Mouse (Mus musculus) left cerebral cortex, adult 18-20 months (tissue): ENCODE results near the gene Adamtsl4. TPM values are rescaled to one million over a fixed set of nuclear protein-coding genes. Genes with fewer than 3 reads are reported as not detected.

Experiments
- DNase-seq, 2 experiments: peaks; one replicate each; pipeline ENCODE4 v3.0.0; 2021 to 2022; ENCODE audit warnings: low spot score in 2 of 2, mixed read lengths in 1 of 2
- long read RNA-seq, 2 experiments: library from polyadenylated mRNA; stranded (forward); transcript quantifications; one replicate each; pipeline ENCODE4 v2.0.0; 2021
- total RNA-seq, 2 experiments: library from RNA; stranded (reverse); gene quantifications; 2 replicates each; pipeline ENCODE4 v1.2.3; 2021

The Adamtsl4 gene
- total RNA-seq: 1 to 10 TPM; 4.4 to 8.2 TPM
- long read RNA-seq, experiment 1, full-length matches to known transcripts: 2 of 4 reads
- long read RNA-seq, experiment 1, partial matches to known transcripts: 0 of 4 reads
- long read RNA-seq, experiment 1, other reads (novel, unspliced or antisense): 2 of 4 reads
- long read RNA-seq, experiment 2: 0 reads

GRCm38 (mm10) chr3:95687524-95688421, at the start of gene Adamtsl4:
Gene Adamtsl4, minus strand, starts transcription at chr3:95687917.
- peak; percentile 52 to 57 for DNase-seq

GRCm38 (mm10) chr3:95735071-95735670, 47.5 kb upstream of the Adamtsl4 start:
- no peak for DNase-seq

GRCm38 (mm10) chr3:95734092-95734702, 46.5 kb upstream of the Adamtsl4 start:
- no peak for DNase-seq

DNA sequence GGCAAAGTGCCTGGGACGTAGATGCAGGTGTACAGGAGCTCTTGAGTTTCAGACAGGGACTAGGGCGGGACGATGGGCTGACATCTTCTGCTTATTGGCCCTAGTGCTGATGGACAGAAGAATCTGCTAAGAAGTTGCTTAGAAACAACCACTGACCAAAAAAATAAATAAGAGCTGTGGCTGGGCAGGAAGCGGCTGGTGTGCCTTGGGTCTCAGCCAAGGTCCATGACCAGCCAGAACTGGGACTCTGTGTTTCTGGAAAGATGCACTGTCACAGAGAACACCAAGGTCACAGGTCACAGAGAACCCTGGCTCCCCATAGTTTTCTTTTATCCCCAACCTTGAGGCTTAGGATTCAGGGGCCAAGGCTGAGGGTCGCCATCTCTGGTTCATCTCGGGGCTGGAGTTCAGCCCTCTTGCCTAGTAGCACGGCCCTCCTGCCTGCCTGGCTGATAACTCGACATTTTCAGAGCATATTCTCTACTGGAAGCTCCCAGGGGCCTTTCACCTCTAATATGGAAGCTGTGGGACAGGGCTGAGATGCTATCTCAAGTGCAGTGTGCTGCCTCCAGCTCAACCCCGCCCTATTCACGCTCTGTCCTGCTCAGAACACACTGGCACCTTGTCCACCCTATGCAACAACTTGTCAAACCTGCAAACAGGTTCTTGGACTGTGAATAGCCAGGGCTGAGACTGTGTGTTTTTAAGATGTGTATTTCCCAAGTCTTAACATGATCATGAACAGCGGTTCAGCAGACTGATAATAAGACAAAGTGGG, 45.2 kb upstream of the Adamtsl4 start:
- DNase-seq: no peak

- no peak for DNase-seq
Measured at GRCm38 (mm10) chr3:95732297-95732696, 44.6 kb upstream of the Adamtsl4 start.

DNA sequence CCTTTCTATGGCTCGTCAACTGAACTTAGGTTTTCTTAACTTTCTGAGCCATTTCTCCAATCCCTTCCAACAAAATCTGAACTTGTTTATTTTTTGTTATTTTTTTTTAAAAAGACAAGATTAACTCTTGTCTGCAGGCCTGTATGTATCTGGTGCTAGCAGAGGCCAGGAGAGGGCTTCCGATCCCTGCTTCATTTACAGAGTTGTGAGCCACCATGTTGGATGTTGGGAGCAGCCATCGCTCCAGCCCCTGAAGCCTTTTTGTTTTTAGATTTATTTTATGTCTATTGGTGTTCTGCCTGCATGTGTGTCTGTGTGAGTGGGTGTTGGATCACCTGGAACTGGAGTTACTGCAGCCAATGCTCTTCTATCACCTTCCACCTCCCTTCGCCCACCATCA, 44.1 kb upstream of the Adamtsl4 start:
- DNase-seq: no peak

- DNase-seq: no peak
Measured at GRCm38 (mm10) chr3:95730431-95730830, 42.7 kb upstream of the Adamtsl4 start.

- no peak for DNase-seq
Measured at GRCm38 (mm10) chr3:95728906-95729305, 41.2 kb upstream of the Adamtsl4 start.

DNA sequence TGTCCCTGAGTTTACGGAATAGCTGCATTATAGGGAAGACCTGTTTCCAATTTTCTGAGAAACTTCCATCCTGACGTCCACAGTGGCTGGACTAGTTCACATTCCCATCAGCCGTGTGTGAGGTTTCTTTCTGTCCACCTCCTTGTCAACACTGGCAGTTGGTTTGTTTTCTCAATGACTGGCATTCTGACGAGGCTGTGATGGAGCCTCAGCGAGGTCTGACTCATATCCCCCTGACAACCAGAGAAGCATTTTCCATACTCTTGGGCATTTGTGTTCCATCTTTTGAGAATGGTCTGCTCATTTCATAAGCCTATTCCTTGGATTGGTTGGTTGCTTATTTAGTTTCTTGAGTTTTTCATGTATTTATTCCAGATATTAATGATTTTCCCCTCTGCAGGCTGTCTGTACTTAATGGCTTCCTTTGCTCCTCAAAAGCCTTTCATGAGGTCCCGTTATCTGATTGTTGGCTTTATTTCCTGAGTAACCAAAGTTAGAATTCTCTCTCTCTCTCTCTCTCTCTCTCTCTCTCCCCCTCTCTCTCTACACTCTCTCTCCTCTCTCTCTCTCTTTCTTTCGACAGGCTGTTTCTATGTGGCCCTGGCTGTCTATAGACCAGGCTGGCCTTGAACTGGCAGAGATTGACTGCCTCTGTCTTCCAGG, 39.1 kb upstream of the Adamtsl4 start:
- no peak for DNase-seq

- no peak for DNase-seq
Measured at GRCm38 (mm10) chr3:95725863-95726262, 38.1 kb upstream of the Adamtsl4 start.

DNA sequence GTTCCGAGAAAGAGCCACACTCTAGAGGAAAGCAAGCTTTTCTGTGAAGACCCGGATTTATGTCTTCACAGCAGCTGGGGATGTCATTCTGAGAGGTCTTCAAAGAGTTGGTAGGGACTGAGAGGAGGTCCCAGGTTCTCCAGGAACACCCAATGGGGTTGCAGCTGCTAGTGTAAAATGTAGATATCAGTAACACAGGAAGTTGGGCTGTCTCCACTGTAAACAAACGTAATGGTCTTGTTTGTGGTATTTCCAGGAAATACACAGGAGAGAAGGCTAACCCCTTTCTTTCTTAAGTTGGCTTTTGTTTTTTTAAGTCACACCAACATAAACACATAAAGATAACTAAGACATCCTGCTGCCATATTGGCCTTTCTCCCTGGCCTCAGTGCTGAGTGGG, 34.7 kb upstream of the Adamtsl4 start:
- DNase-seq: no peak

DNA sequence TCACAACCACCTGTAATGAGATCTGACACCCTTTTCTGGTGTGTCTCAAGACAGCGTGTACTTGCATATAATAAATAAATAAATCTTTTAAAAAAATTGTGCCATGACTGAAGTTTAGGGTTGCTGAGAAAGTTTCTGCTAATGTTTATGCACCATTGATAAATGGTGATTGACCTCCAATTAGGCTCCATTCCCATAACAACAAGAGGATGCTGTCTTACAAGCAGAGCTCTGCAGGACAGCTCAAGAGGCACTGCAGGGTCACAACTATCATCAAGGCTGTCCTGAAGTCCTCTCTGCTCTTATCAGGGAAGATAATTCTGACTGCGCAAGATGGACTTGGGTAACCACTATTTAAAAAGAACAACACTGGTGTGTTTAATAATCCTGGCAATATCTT, 30.4 kb upstream of the Adamtsl4 start:
- no peak for DNase-seq

DNA sequence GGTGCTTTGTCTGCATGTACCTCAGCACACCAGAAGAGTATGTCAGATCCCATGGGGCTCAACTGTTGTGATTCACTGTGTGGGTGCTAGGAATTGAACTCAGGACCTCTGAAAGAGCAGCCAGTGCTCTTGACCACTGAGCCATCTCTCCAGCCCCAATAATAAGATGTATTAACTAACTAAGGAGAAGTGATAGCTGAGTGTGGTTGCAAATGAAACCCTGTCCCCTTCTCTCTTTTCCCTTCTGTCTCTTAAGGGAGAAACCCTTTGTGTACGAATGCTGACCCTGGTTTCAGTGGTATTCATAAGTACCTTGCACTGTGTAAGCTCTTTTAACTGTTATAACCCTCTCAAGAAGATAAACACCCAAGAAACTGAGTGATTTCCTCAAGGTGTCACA, 28.4 kb upstream of the Adamtsl4 start:
- no peak for DNase-seq

- DNase-seq: no peak
Measured at GRCm38 (mm10) chr3:95709967-95710366, 22.2 kb upstream of the Adamtsl4 start.

GRCm38 (mm10) chr3:95709044-95709443, 21.3 kb upstream of the Adamtsl4 start:
- no peak for DNase-seq

- DNase-seq: no peak
Measured at GRCm38 (mm10) chr3:95707497-95707896, 19.8 kb upstream of the Adamtsl4 start.

GRCm38 (mm10) chr3:95706273-95706672, 18.6 kb upstream of the Adamtsl4 start:
- no peak for DNase-seq

GRCm38 (mm10) chr3:95704612-95705011, 16.9 kb upstream of the Adamtsl4 start:
- no peak for DNase-seq

GRCm38 (mm10) chr3:95703276-95703675, 15.6 kb upstream of the Adamtsl4 start:
- no peak for DNase-seq

GRCm38 (mm10) chr3:95701877-95702540, 14.3 kb upstream of the Adamtsl4 start:
- peak; percentile 36 to 41 for DNase-seq
